Mouse (Mus musculus) ES-E14 (cell line): ENCODE results near the gene Rad51.

Experiments used
- CHD2 ChIP-seq: IDR thresholded peaks from 2 replicates; pipeline ENCODE4 v1.6.1; 2014; ENCODE audit warnings: mild to moderate bottlenecking, low read depth, low read length, inconsistent platforms
- HCFC1 ChIP-seq: IDR thresholded peaks from 2 replicates; pipeline ENCODE4 v1.6.1; 2012; ENCODE audit warnings: low read length, inconsistent platforms, borderline replicate concordance; ENCODE audit not compliant: insufficient read depth
- MAFK ChIP-seq: IDR thresholded peaks from 2 replicates; pipeline ENCODE4 v1.6.1; 2014; ENCODE audit warnings: mild to moderate bottlenecking, low read depth, low read length, inconsistent platforms; ENCODE audit not compliant: insufficient read depth
- ZC3H11A ChIP-seq: IDR thresholded peaks from 2 replicates; pipeline ENCODE4 v1.6.1; 2012; ENCODE audit warnings: low read depth, mild to moderate bottlenecking, inconsistent platforms, low read length, borderline replicate concordance

GRCm38 (mm10) chr2:119155388-119155787, 42.8 kb downstream of the Rad51 start:
- no peak for TF ChIP-seq MAFK
- TF ChIP-seq ZC3H11A: no peak
- no peak for TF ChIP-seq CHD2
- TF ChIP-seq HCFC1: no peak
